Mouse (Mus musculus) kidney, embryonic 15.5 days (tissue): ENCODE data around the gene Rtl5. TPM values are rescaled to one million over a fixed set of nuclear protein-coding genes. Genes with fewer than 3 reads are reported as not detected.

Experiments used
- ATAC-seq: fragments of 200-750 bp; cut with Nextera tagmentation; replicated peaks from 2 replicates; pipeline ENCODE4 v1.8.0; 2017; ENCODE audit warnings: moderate TSS enrichment; ENCODE audit not compliant: low FRiP score
- H3K27ac ChIP-seq: fragments of 300-500 bp; sonication (generic); 2 replicates; pipeline ENCODE4 v1.5.1; 2015; ENCODE audit warnings: mild to moderate bottlenecking, inconsistent platforms
- H3K27me3 ChIP-seq: fragments of 300-500 bp; sonication (generic); 2 replicates; pipeline ENCODE4 v1.6.1; 2015; ENCODE audit warnings: inconsistent platforms
- H3K36me3 ChIP-seq: fragments of 300-500 bp; sonication (generic); 2 replicates; pipeline ENCODE4 v1.6.1; 2015; ENCODE audit warnings: inconsistent platforms
- H3K4me1 ChIP-seq: fragments of 300-500 bp; sonication (generic); 2 replicates; pipeline ENCODE4 v1.6.1; 2015; ENCODE audit warnings: inconsistent platforms
- H3K4me2 ChIP-seq: fragments of 300-500 bp; sonication (generic); 2 replicates; pipeline ENCODE4 v1.6.1; 2015; ENCODE audit warnings: moderate library complexity, mild to moderate bottlenecking, inconsistent platforms
- H3K4me3 ChIP-seq: fragments of 300-500 bp; sonication (generic); replicated peaks from 2 replicates; pipeline ENCODE4 v1.5.1; 2015; ENCODE audit warnings: mild to moderate bottlenecking, inconsistent platforms
- H3K9ac ChIP-seq: fragments of 300-500 bp; sonication (generic); 2 replicates; pipeline ENCODE4 v1.6.1; 2015; ENCODE audit warnings: mild to moderate bottlenecking, inconsistent platforms
- H3K9me3 ChIP-seq: fragments of 300-500 bp; sonication (generic); replicated peaks from 2 replicates; pipeline ENCODE4 v1.6.1; 2016; ENCODE audit warnings: inconsistent platforms
- WGBS: fragments of 180-500 bp; shearing (Covaris S2); methylation state at CpG from one replicate; pipeline ENCODE4 v1.1.7; 2015; ENCODE audit warnings: mixed read lengths; 5-methylcytosine and 5-hydroxymethylcytosine counted together
- polyA plus RNA-seq: library from polyadenylated mRNA; unstranded; fragments of >200 nt; fragmentation: Nextera tagmentation; extraction: Ambion mirVana; gene quantifications from 2 replicates; pipeline ENCODE4 v1.2.1, GENCODE M21; 2015

Gene Rtl5
- polyA plus RNA-seq, 1 experiment from 2014 or later = 2.8 TPM

GRCm38 (mm10) chrX:102060891-102061290 is 10.2 kb downstream of the Rtl5 start:
- H3K27me3 ChIP-seq = peaks cover 20% of the 10 kb centered on the region
- no peaks in the 10 kb centered on the region for H3K9me3 ChIP-seq
- no peak overlapping the region for H3K9ac ChIP-seq
- H3K27ac ChIP-seq = no peak overlapping the region
- no peaks in the 10 kb centered on the region for H3K36me3 ChIP-seq
- 0 out of 2 replicates have a peak, but pooled peaks cover 2% of the 10 kb centered on the region for H3K4me1 ChIP-seq
- 21% methylated on average over 2 of the region's 2 CpGs for WGBS
- no peak overlapping the region for H3K4me3 ChIP-seq
- H3K4me2 ChIP-seq = no peak overlapping the region
- ATAC-seq = no peak

GRCm38 (mm10) chrX:102060243-102060642 is 10.9 kb downstream of the Rtl5 start:
- no peak for ATAC-seq

GRCm38 (mm10) chrX:102059437-102059836 is 11.7 kb downstream of the Rtl5 start:
- 61% methylated on average over 9 of the region's 9 CpGs for WGBS

More at GRCm38 (mm10) chrX:102060243-102060642, 10.9 kb downstream of the Rtl5 start:
- H3K4me2 ChIP-seq = no peak overlapping the region
- WGBS = 85% methylated on average over 5 of the region's 5 CpGs
- no peaks in the 10 kb centered on the region for H3K36me3 ChIP-seq
- no peak overlapping the region for H3K27ac ChIP-seq
- H3K27me3 ChIP-seq = peaks cover 16% of the 10 kb centered on the region
- 0 out of 2 replicates have a peak, but pooled peaks cover 2% of the 10 kb centered on the region for H3K4me1 ChIP-seq
- no peak overlapping the region for H3K4me3 ChIP-seq
- no peak overlapping the region for H3K9ac ChIP-seq
- H3K9me3 ChIP-seq = no peaks in the 10 kb centered on the region

GRCm38 (mm10) chrX:102054009-102054408 is 17.1 kb downstream of the Rtl5 start:
- H3K9ac ChIP-seq = no peak overlapping the region
- WGBS = 86% methylated on average over 4 of the region's 4 CpGs
- H3K4me2 ChIP-seq = no peak overlapping the region
- H3K9me3 ChIP-seq = no peaks in the 10 kb centered on the region
- no peak overlapping the region for H3K4me3 ChIP-seq
- H3K4me1 ChIP-seq = no peaks in the 10 kb centered on the region
- H3K36me3 ChIP-seq = no peaks in the 10 kb centered on the region
- no peak for ATAC-seq
- peaks cover 28% of the 10 kb centered on the region for H3K27me3 ChIP-seq
- H3K27ac ChIP-seq = no peak overlapping the region

More at GRCm38 (mm10) chrX:102059437-102059836, 11.7 kb downstream of the Rtl5 start:
- H3K4me2 ChIP-seq = no peak overlapping the region
- peaks cover 10% of the 10 kb centered on the region for H3K27me3 ChIP-seq
- H3K9me3 ChIP-seq = no peaks in the 10 kb centered on the region
- no peaks in the 10 kb centered on the region for H3K36me3 ChIP-seq
- ATAC-seq = no peak
- H3K4me1 ChIP-seq = 0 out of 2 replicates have a peak, but pooled peaks cover 2% of the 10 kb centered on the region
- H3K4me3 ChIP-seq = no peak overlapping the region
- H3K27ac ChIP-seq = no peak overlapping the region
- H3K9ac ChIP-seq = no peak overlapping the region

GRCm38 (mm10) chrX:102053371-102053770 is 17.7 kb downstream of the Rtl5 start:
- Histone ChIP-seq H3K4me3 (no peak overlapping the region), H3K4me1 (no peaks in the 10 kb centered on the region), H3K9ac (no peak overlapping the region), H3K36me3 (no peaks in the 10 kb centered on the region), H3K4me2 (no peak overlapping the region), H3K27ac (no peak overlapping the region), H3K9me3 (no peaks in the 10 kb centered on the region), H3K27me3 (peaks cover 32% of the 10 kb centered on the region)
- whole genome bisulfite sequencing = 86% methylated on average over 2 of the region's 2 CpGs
- no peak for ATAC-seq

GRCm38 (mm10) chrX:102051225-102051624 is 19.9 kb downstream of the Rtl5 start:
- H3K4me3 ChIP-seq = no peak overlapping the region
- H3K36me3 ChIP-seq = no peaks in the 10 kb centered on the region
- H3K27ac ChIP-seq = no peak overlapping the region
- ATAC-seq = no peak
- WGBS = 77% methylated on average over 4 of the region's 4 CpGs
- H3K4me1 ChIP-seq = no peaks in the 10 kb centered on the region
- H3K9ac ChIP-seq = no peak overlapping the region
- H3K9me3 ChIP-seq = no peaks in the 10 kb centered on the region
- H3K27me3 ChIP-seq = peaks cover 34% of the 10 kb centered on the region
- no peak overlapping the region for H3K4me2 ChIP-seq

GRCm38 (mm10) chrX:102050552-102050951 is 20.6 kb downstream of the Rtl5 start:
- ATAC-seq = no peak
- H3K27ac ChIP-seq = no peak overlapping the region

GRCm38 (mm10) chrX:102042386-102042785 is 28.7 kb downstream of the Rtl5 start:
- Histone ChIP-seq H3K4me1 (no peaks in the 10 kb centered on the region), H3K4me2 (no peak overlapping the region), H3K36me3 (no peaks in the 10 kb centered on the region), H3K27me3 (peaks cover 33% of the 10 kb centered on the region; the same call in 1 of the 2 replicates), H3K9me3 (no peaks in the 10 kb centered on the region), H3K4me3 (no peak overlapping the region), H3K9ac (no peak overlapping the region), H3K27ac (no peak overlapping the region)
- no peak for ATAC-seq
- WGBS = 81% methylated on average over 4 of the region's 4 CpGs

More at GRCm38 (mm10) chrX:102050552-102050951, 20.6 kb downstream of the Rtl5 start:
- 72% methylated on average over 6 of the region's 6 CpGs for WGBS
- H3K4me3 ChIP-seq = no peak overlapping the region
- H3K4me2 ChIP-seq = no peak overlapping the region
- H3K36me3 ChIP-seq = no peaks in the 10 kb centered on the region
- no peak overlapping the region for H3K9ac ChIP-seq
- H3K9me3 ChIP-seq = no peaks in the 10 kb centered on the region
- no peaks in the 10 kb centered on the region for H3K4me1 ChIP-seq
- H3K27me3 ChIP-seq = peaks cover 34% of the 10 kb centered on the region

GRCm38 (mm10) chrX:102041562-102041961 is 29.5 kb downstream of the Rtl5 start:
- H3K27me3 ChIP-seq = peaks cover 35% of the 10 kb centered on the region; the same call in 1 of the 2 replicates
- ATAC-seq = no peak
- WGBS = 61% methylated on average over 7 of the region's 7 CpGs

GRCm38 (mm10) chrX:102037506-102037905 is 33.6 kb downstream of the Rtl5 start:
- Histone ChIP-seq H3K36me3 (no peaks in the 10 kb centered on the region), H3K9me3 (no peaks in the 10 kb centered on the region), H3K27me3 (peaks cover 45% of the 10 kb centered on the region), H3K4me2 (no peak overlapping the region), H3K27ac (no peak overlapping the region), H3K4me3 (no peak overlapping the region), H3K4me1 (no peaks in the 10 kb centered on the region; the same call in 1 of the 2 replicates), H3K9ac (no peak overlapping the region)
- ATAC-seq = no peak
- WGBS = 76% methylated on average over 2 of the region's 2 CpGs

More at GRCm38 (mm10) chrX:102041562-102041961, 29.5 kb downstream of the Rtl5 start:
- Histone ChIP-seq H3K4me3 (no peak overlapping the region), H3K4me2 (no peak overlapping the region), H3K9ac (no peak overlapping the region), H3K36me3 (no peaks in the 10 kb centered on the region), H3K4me1 (no peaks in the 10 kb centered on the region), H3K27ac (no peak overlapping the region), H3K9me3 (no peaks in the 10 kb centered on the region)

GRCm38 (mm10) chrX:102036866-102037361 is 34.2 kb downstream of the Rtl5 start:
- 86% methylated on average over 3 of the region's 3 CpGs for WGBS
- Histone ChIP-seq H3K9ac (no peak overlapping the region), H3K4me3 (no peak overlapping the region), H3K36me3 (no peaks in the 10 kb centered on the region), H3K27ac (no peak overlapping the region), H3K9me3 (no peaks in the 10 kb centered on the region), H3K27me3 (peaks cover 42% of the 10 kb centered on the region), H3K4me1 (no peaks in the 10 kb centered on the region; the same call in 1 of the 2 replicates), H3K4me2 (no peak overlapping the region)
- no peak for ATAC-seq

- Histone ChIP-seq H3K27ac (no peak overlapping the region), H3K4me3 (no peak overlapping the region), H3K4me2 (no peak overlapping the region), H3K27me3 (peaks cover 47% of the 10 kb centered on the region), H3K4me1 (no peaks in the 10 kb centered on the region; the same call in 1 of the 2 replicates), H3K9ac (no peak overlapping the region), H3K9me3 (no peaks in the 10 kb centered on the region), H3K36me3 (no peaks in the 10 kb centered on the region)
- 60% methylated on average over 3 of the region's 3 CpGs for WGBS
- no peak for ATAC-seq
Observed at GRCm38 (mm10) chrX:102035671-102036070, 35.4 kb downstream of the Rtl5 start.

GRCm38 (mm10) chrX:102033566-102033965 is 37.5 kb downstream of the Rtl5 start:
- H3K27ac ChIP-seq = no peak overlapping the region
- ATAC-seq = no peak
- WGBS = 83% methylated on average over 2 of the region's 2 CpGs
- no peaks in the 10 kb centered on the region for H3K36me3 ChIP-seq
- H3K4me2 ChIP-seq = no peak overlapping the region
- peaks cover 53% of the 10 kb centered on the region for H3K27me3 ChIP-seq
- H3K4me3 ChIP-seq = no peak overlapping the region
- H3K9me3 ChIP-seq = no peaks in the 10 kb centered on the region
- H3K4me1 ChIP-seq = no peaks in the 10 kb centered on the region; the same call in 1 of the 2 replicates
- no peak overlapping the region for H3K9ac ChIP-seq
